Mouse (Mus musculus): ENCODE data around the gene En2.

DNA sequence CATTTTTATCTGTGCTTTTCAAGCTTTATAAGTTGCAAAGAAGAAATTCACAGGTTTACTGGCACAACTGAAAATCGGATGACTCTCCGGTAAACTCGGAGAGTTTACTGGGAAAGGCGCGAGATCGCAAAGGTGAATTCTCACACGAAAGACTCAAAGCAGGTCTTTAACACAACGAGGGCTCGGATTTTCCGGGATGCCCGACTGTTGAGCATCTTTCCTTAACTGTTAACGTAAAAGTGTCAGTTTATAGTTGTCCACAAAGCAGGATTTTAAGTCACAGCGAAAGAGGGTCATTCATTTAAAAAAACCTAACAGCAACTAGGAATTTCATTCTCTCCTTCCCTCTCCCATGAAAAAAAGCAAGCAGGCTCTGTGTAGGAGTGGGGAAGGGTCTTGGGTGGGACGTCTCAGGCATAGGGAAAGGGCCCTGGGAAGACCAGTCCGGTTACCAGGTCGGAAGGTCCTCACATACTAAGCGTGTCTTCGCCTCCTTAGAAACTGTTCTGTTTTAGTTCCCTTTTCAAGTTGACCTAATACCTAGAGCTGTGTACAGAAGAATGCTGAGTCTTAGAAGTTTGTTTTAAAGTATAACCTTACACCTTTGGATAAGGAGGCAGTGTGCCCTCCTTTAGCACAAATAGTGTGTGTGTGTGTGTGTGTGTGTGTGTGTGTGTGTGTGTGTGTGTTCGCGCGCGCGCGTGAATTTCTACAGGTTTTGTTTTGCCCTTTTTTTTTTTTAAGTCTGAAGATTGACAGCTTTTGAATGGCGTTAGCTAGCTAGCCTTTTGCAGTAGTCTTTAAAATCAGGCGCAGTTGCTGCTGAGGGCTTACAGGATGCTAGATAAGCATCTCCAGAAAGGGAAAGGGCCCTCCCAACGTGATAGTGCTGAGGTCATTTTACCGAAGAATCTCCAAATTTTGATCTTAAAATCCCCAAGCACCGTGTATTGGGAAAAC lies 45.4 kb downstream of the En2 start:
- TF ChIP-seq CTCF (IDR thresholded peaks at IDR 0.05; ENCODE audit: low read depth) = no peak
- no peak for TF ChIP-seq EP300 (optimal IDR thresholded peaks at IDR 0.05)
